13 mouse cellular contexts compared by ENCODE assay signal in the genomic region with DNA sequence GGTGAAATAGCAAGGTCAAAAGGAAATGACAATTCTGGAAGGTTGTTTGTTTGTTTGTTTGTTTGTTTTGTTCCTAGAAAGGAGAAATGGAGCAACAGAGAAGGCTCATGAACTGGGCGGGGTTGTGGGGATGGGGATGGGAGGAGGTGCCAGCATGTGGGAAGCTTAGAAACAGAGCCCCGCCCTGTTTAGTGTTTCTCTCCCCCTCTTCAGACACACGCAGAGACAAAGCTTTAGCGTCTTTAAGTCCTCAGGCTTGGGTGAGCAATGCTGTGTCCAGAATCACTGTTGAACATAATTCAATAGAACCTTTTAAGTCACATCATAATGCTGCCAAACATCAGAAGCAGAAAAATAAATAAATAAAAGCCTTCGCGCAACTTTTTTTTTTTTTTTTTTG.
DNase-seq lines count a peak whose midpoint lies in the region; ATAC-seq and TF ChIP-seq lines count a peak whose summit lies in the region.
"Had no signal": no experiment of that assay in that cellular context is flagged by ENCODE, and none has a peak within 500 bp of the region (broad histone marks: within the 10 kb centered on the region; RNA-seq: fewer than 3 reads in every experiment).

No protein-coding gene starts in this region.

- no peak overlapping the region for H3K27ac ChIP-seq in forebrain, embryonic 12.5 days
- no peak overlapping the region for H3K27ac ChIP-seq in forebrain, embryonic 10.5 days
- H3K27ac ChIP-seq in heart, postnatal 0 days (ENCODE audit: low read depth): peak overlapping the region; percentile 19; the same call in 1 of the 2 replicates
- no peak overlapping the region for H3K27ac ChIP-seq in heart, embryonic 10.5 days
- H3K27ac ChIP-seq in embryonic facial prominence, embryonic 15.5 days (replicated peaks): no peak overlapping the region
- H3K27ac ChIP-seq: limb, embryonic 13.5 days; liver, embryonic 14.5 days had no signal

- 37% methylated on average over 6 of the region's 6 CpGs for WGBS in forebrain, embryonic 12.5 days
- WGBS in forebrain, embryonic 10.5 days: 38% methylated on average over 6 of the region's 6 CpGs
- 55% methylated on average over 6 of the region's 6 CpGs for WGBS in heart, postnatal 0 days
- 63% methylated on average over 6 of the region's 6 CpGs for WGBS in heart, embryonic 10.5 days
- WGBS in embryonic facial prominence, embryonic 15.5 days: 44% methylated on average over 6 of the region's 6 CpGs

- peaks cover 8% of the 10 kb centered on the region for H3K4me1 ChIP-seq in forebrain, embryonic 12.5 days
- H3K4me1 ChIP-seq in forebrain, embryonic 10.5 days: peaks cover 16% of the 10 kb centered on the region
- 0 out of 2 replicates have a peak, but pooled peaks cover 7% of the 10 kb centered on the region for H3K4me1 ChIP-seq in heart, postnatal 0 days (ENCODE audit: control insufficient read depth, insufficient read depth)
- H3K4me1 ChIP-seq in heart, embryonic 10.5 days: 0 out of 2 replicates have a peak, but pooled peaks cover 4% of the 10 kb centered on the region
- peaks cover 6% of the 10 kb centered on the region for H3K4me1 ChIP-seq in embryonic facial prominence, embryonic 15.5 days

- DNase-seq in forebrain, embryonic 10.5 days (ENCODE audit: extremely low spot score, low spot score): no peak
- no peak for DNase-seq in heart, postnatal 0 days (ENCODE audit: low spot score)
- DNase-seq in heart, embryonic 10.5 days (ENCODE audit: low spot score): no peak
- peak; percentile 19 for DNase-seq in ES-CJ7 (ENCODE audit: low read depth, low spot score)
- no peak for DNase-seq in spleen, postnatal 36 days (ENCODE audit: low spot score in 2 of 2)
- DNase-seq: gastrocnemius, postnatal 14 days; thymus, postnatal 25 days had no signal

- TF ChIP-seq EP300 in heart, postnatal 0 days (IDR thresholded peaks at IDR 0.05; ENCODE audit: low read depth): no peak

- no peaks in the 10 kb centered on the region for H3K9me3 ChIP-seq in forebrain, embryonic 12.5 days
- no peaks in the 10 kb centered on the region for H3K9me3 ChIP-seq in forebrain, embryonic 10.5 days
- no peaks in the 10 kb centered on the region for H3K9me3 ChIP-seq in heart, postnatal 0 days (replicated peaks; ENCODE audit: control insufficient read depth, low read length)
- H3K9me3 ChIP-seq in heart, embryonic 10.5 days: no peaks in the 10 kb centered on the region
- H3K9me3 ChIP-seq in embryonic facial prominence, embryonic 15.5 days (replicated peaks): no peaks in the 10 kb centered on the region
- H3K9me3 ChIP-seq: limb, embryonic 13.5 days had no signal

- H3K9ac ChIP-seq in forebrain, embryonic 12.5 days: no peak overlapping the region
- H3K9ac ChIP-seq in heart, postnatal 0 days (replicated peaks; ENCODE audit: low read depth, low read length): no peak overlapping the region
- no peak overlapping the region for H3K9ac ChIP-seq in embryonic facial prominence, embryonic 15.5 days
- H3K9ac ChIP-seq: limb, embryonic 13.5 days; liver, embryonic 14.5 days had no signal

- H3K4me3 ChIP-seq in forebrain, embryonic 12.5 days (replicated peaks): no peak overlapping the region
- H3K4me3 ChIP-seq in forebrain, embryonic 10.5 days: no peak overlapping the region
- no peak overlapping the region for H3K4me3 ChIP-seq in heart, postnatal 0 days (ENCODE audit: low read depth, low read length)
- no peak overlapping the region for H3K4me3 ChIP-seq in heart, embryonic 10.5 days
- H3K4me3 ChIP-seq in embryonic facial prominence, embryonic 15.5 days (replicated peaks): no peak overlapping the region
- H3K4me3 ChIP-seq: limb, embryonic 13.5 days had no signal

- no peak for TF ChIP-seq CTCF in heart, postnatal 0 days (IDR thresholded peaks at IDR 0.05; ENCODE audit: low read depth)

- peak; percentile 53; the same call in 1 of the 2 replicates for ATAC-seq in forebrain, embryonic 12.5 days (ENCODE audit: low FRiP score)
- no peak for ATAC-seq in heart, postnatal 0 days (ENCODE audit: insufficient read depth, low read depth)
- no peak for ATAC-seq in embryonic facial prominence, embryonic 15.5 days (ENCODE audit: insufficient number of reproducible peaks, low FRiP score, low TSS enrichment, low read depth)
- ATAC-seq: CD4-positive, CD25-positive, alpha-beta regulatory T cell, adult 4 months; inflammation-experienced regulatory T-cells, adult 6 months had no signal

- H3K4me2 ChIP-seq in forebrain, embryonic 12.5 days: no peak overlapping the region
- H3K4me2 ChIP-seq in heart, postnatal 0 days (ENCODE audit: low read depth, low read length): no peak overlapping the region
- peak overlapping the region; percentile 6; the same call in 1 of the 2 replicates for H3K4me2 ChIP-seq in embryonic facial prominence, embryonic 15.5 days (replicated peaks)
- H3K4me2 ChIP-seq: limb, embryonic 13.5 days had no signal

- H3K36me3 ChIP-seq in forebrain, embryonic 12.5 days (replicated peaks): no peaks in the 10 kb centered on the region
- no peaks in the 10 kb centered on the region for H3K36me3 ChIP-seq in forebrain, embryonic 10.5 days (replicated peaks)
- H3K36me3 ChIP-seq in heart, postnatal 0 days (replicated peaks; ENCODE audit: control insufficient read depth, insufficient read depth, low read length): peaks cover 38% of the 10 kb centered on the region
- peaks cover 57% of the 10 kb centered on the region for H3K36me3 ChIP-seq in heart, embryonic 10.5 days
- H3K36me3 ChIP-seq in embryonic facial prominence, embryonic 15.5 days: no peaks in the 10 kb centered on the region
- H3K36me3 ChIP-seq: limb, embryonic 13.5 days had no signal

- H3K27me3 ChIP-seq in forebrain, embryonic 12.5 days: no peaks in the 10 kb centered on the region
- H3K27me3 ChIP-seq in forebrain, embryonic 10.5 days (ENCODE audit: poor library complexity, severe bottlenecking): no peaks in the 10 kb centered on the region
- no peaks in the 10 kb centered on the region for H3K27me3 ChIP-seq in heart, postnatal 0 days (ENCODE audit: control insufficient read depth, insufficient read depth, low read length)
- no peaks in the 10 kb centered on the region for H3K27me3 ChIP-seq in heart, embryonic 10.5 days (ENCODE audit: insufficient read depth, poor library complexity, severe bottlenecking)
- no peaks in the 10 kb centered on the region for H3K27me3 ChIP-seq in embryonic facial prominence, embryonic 15.5 days
- H3K27me3 ChIP-seq: limb, embryonic 13.5 days had no signal
